Mouse (Mus musculus) heart, postnatal 0 days (tissue): ENCODE measurements around the gene Scgb2a2. TPM values are rescaled to one million over a fixed set of nuclear protein-coding genes. Genes with fewer than 3 reads are reported as not detected.
"Not testable (repeated sequence)": the region's sequence is repeated elsewhere in the genome, so short reads cannot be mapped to it uniquely, and the experiment has no call there.

ENCODE experiments used
- ATAC-seq: fragments of 200-750 bp; cut with Nextera tagmentation; 2 replicates; pipeline ENCODE4 v1.8.0; 2017; ENCODE audit warnings: low read depth, moderate number of reproducible peaks, moderate library complexity; ENCODE audit not compliant: insufficient read depth
- DNase-seq: peaks from one replicate; pipeline ENCODE4 v3.0.0-alpha.2; 2016; ENCODE audit warnings: low spot score
- H3K27ac ChIP-seq: fragments of 300-500 bp; sonication (generic); 2 replicates; pipeline ENCODE4 v1.5.1; 2014; ENCODE audit warnings: low read depth, mild to moderate bottlenecking
- H3K27me3 ChIP-seq: fragments of 300-500 bp; sonication (generic); 2 replicates; pipeline ENCODE4 v1.6.1; 2014; ENCODE audit warnings: low read length, mixed read lengths; ENCODE audit not compliant: control insufficient read depth, insufficient read depth
- H3K36me3 ChIP-seq: fragments of 300-500 bp; sonication (generic); replicated peaks from 2 replicates; pipeline ENCODE4 v1.6.1; 2014; ENCODE audit warnings: low read length, mixed read lengths; ENCODE audit not compliant: control insufficient read depth, insufficient read depth
- H3K4me1 ChIP-seq: fragments of 300-500 bp; sonication (generic); 2 replicates; pipeline ENCODE4 v1.6.1; 2014; ENCODE audit warnings: antibody characterized with exemption; ENCODE audit not compliant: control insufficient read depth, insufficient read depth
- H3K4me2 ChIP-seq: fragments of 300-500 bp; sonication (generic); 2 replicates; pipeline ENCODE4 v1.6.1; 2014; ENCODE audit warnings: low read depth, mild to moderate bottlenecking, low read length, moderate library complexity
- H3K4me3 ChIP-seq: fragments of 300-500 bp; sonication (generic); 2 replicates; pipeline ENCODE4 v1.5.1; 2014; ENCODE audit warnings: low read depth, low read length
- H3K9ac ChIP-seq: fragments of 300-500 bp; sonication (generic); replicated peaks from 2 replicates; pipeline ENCODE4 v1.6.1; 2014; ENCODE audit warnings: low read depth, low read length, mixed read lengths
- H3K9me3 ChIP-seq: fragments of 300-500 bp; sonication (generic); replicated peaks from 2 replicates; pipeline ENCODE4 v1.6.1; 2016; ENCODE audit warnings: low read length; ENCODE audit not compliant: control insufficient read depth
- CTCF ChIP-seq: IDR thresholded peaks from 2 replicates; pipeline ENCODE4 v1.5.1; 2016; ENCODE audit warnings: antibody characterized with exemption, control low read depth, low read depth
- EP300 ChIP-seq: IDR thresholded peaks from 2 replicates; pipeline ENCODE4 v1.6.1; 2016; ENCODE audit warnings: antibody characterized with exemption, low read depth
- WGBS: fragments of 180-500 bp; shearing (Covaris S2); extraction: QIAGEN DNeasy Blood & Tissue Kit; methylation state at CpG from one replicate; pipeline ENCODE4 v1.1.7; 2014; 5-methylcytosine and 5-hydroxymethylcytosine counted together
- polyA plus RNA-seq: library from polyadenylated mRNA; unstranded; fragments of >200 nt; fragmentation: Nextera tagmentation; extraction: Ambion mirVana; gene quantifications from 2 replicates; pipeline ENCODE4 v1.2.1, GENCODE M21; 2015
- total RNA-seq: library from RNA; depleted of rRNA; stranded (reverse); fragments of >200 nt; gene quantifications from 2 replicates; pipeline ENCODE4 v1.2.3, GENCODE M21; 2014; ENCODE audit warnings: low replicate concordance; rRNA removed

Gene Scgb2a2
- total RNA-seq (not detected in 2 replicates), polyA plus RNA-seq (not detected in 2 replicates)

DNA sequence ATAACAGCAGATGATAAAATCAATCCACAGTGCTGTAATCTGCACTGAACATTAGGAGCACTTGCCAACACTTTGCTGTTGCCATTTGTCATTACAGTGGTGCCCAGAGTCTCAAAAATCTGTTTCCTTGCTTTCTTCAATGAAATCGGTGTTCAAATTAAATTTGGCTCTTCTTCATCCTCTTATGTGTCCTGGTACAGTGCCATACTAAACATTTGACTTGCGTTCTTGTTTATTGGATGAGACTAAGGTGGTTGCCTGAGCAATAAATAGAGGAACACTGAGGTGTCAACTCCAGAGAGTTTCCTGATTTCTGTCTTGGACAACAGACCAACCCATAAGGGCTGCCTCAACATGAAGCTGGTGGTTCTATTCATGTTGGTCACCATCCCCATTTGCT is at the start of gene Scgb2a2:
Gene Scgb2a2 (plus strand): TSS at position 301 of the 400 bp plus-strand sequence.
- no peak for DNase-seq
- Histone ChIP-seq H3K4me1 (no peaks in the 10 kb centered on the region), H3K9ac (no peak within 1 kb of the TSS), H3K36me3 (no peaks in the 10 kb centered on the region), H3K27me3 (no peaks in the 10 kb centered on the region), H3K4me2 (no peak within 1 kb of the TSS), H3K4me3 (no peak within 1 kb of the TSS), H3K27ac (no peak within 1 kb of the TSS), H3K9me3 (no peaks in the 10 kb centered on the region)
- ATAC-seq = no peak
- TF ChIP-seq EP300 (no peak), CTCF (no peak)
- WGBS = 65% methylated on average over 2 of the region's 2 CpGs

DNA sequence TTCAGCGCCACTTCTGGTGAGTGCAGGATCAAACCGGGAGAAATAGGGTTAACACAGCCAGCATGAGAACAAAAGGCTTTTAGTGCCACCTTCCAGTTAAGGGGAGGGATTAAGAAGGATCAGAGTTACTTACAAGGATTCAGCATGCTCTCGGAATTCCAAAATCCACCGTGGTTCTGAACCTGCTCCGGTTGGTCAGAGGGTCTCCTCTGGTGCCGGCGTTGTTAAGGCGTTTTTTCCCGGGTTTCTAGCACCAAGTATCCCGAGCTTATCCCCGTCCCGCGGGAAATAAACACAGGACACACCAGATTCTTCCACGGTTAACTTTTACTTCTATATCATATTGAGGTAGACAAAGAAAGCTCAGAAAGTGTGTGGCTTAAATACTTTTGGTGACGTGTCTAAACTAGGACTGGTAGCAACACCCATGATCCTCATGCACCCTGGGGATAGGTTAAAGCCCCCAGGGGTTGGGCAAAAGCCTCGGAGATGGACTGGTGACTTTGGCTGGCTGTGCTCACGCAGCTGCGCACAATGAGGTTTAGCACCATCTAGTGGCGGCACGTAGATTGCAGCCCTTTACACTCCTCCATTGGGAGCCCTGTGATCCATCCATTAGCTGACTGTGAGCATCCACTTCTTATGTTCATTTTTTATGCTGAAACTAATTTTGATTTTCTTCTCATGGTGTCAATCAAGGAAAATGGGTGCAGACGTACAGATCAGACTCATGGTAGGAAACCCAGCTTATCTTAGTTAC is 10.6 kb upstream of the Scgb2a2 start:
- peak; percentile 87 for ATAC-seq

DNA sequence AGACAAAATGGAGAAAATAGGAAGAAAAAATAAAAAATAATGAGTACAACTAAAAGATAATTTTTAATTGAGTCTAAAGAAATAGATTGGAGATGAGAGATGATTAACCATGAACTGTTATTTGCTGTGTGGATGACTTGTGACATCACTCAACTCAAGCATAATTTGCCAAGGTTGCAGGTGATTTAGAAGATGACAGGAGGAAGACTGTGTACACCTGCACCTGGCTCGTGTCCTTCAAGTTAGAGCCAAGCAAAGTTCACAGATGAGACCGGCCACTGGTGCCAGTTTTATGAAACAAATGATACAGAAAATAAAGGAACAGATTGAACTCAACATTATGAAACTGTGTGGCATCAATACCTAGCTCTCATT is 10.0 kb upstream of the Scgb2a2 start:
- no peak overlapping the region for H3K27ac ChIP-seq
- no peak overlapping the region for H3K9ac ChIP-seq
- no peak overlapping the region for H3K4me2 ChIP-seq
- H3K27me3 ChIP-seq = no peaks in the 10 kb centered on the region
- no peaks in the 10 kb centered on the region for H3K36me3 ChIP-seq
- no peaks in the 10 kb centered on the region for H3K9me3 ChIP-seq
- no peak overlapping the region for H3K4me3 ChIP-seq
- TF ChIP-seq CTCF = no peak
- TF ChIP-seq EP300 = no peak
- H3K4me1 ChIP-seq = no peaks in the 10 kb centered on the region
- DNase-seq (no peak), ATAC-seq (no peak)
- 48% methylated on average over 2 of the region's 2 CpGs for WGBS

More for the DNA sequence above, 10.6 kb upstream of the Scgb2a2 start:
- peak; percentile 51 for TF ChIP-seq CTCF
- WGBS = 12% methylated on average over 18 of the region's 21 CpGs
- H3K9me3 ChIP-seq, DNase-seq, H3K27me3 ChIP-seq, H3K36me3 ChIP-seq, H3K4me1 ChIP-seq, H3K9ac ChIP-seq: not testable (repeated sequence)
- H3K4me3 ChIP-seq = peak overlapping the region; percentile 38
- H3K27ac ChIP-seq = peak overlapping the region; percentile 74
- peak overlapping the region; percentile 34; the same call in 1 of the 2 replicates for H3K4me2 ChIP-seq

DNA sequence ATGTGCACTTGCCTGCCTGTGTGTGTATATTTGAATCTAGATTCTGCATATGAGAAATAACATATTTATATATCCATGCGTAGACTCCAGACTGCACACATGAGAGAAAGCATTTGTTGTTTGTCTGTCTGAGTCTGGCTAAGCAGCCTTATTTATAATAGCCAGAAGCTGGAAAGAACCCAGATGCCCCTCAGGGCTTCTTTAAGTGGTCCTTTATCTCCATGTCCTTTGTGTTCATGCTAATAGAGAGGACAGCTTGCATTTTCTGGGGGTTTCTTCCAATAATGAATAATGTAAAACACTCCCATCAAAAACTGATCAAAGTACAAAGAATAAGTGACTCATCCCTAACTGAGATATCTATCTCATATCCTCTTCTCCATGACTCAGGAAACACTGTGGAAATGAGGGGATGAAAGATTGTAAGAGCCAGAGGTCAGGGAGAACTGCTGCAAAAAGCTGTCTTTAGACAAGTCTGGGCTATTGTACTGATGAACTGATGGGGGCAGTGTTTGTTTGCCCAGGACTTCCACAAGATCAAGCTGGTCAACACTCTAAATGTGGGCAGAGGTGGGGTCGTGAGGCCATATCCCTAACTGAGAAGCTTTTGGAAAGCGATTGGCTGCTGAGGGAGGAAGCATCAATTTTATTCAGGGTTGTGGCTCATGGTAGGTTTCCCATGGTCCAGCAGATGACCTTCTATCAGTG is 2.2 kb downstream of the Scgb2a2 start:
- ATAC-seq, H3K27me3 ChIP-seq, DNase-seq, H3K4me3 ChIP-seq, H3K9me3 ChIP-seq, H3K36me3 ChIP-seq, H3K9ac ChIP-seq, H3K4me1 ChIP-seq, H3K27ac ChIP-seq, H3K4me2 ChIP-seq: not testable (repeated sequence)
- 54% methylated on average over 3 of the region's 3 CpGs for WGBS

DNA sequence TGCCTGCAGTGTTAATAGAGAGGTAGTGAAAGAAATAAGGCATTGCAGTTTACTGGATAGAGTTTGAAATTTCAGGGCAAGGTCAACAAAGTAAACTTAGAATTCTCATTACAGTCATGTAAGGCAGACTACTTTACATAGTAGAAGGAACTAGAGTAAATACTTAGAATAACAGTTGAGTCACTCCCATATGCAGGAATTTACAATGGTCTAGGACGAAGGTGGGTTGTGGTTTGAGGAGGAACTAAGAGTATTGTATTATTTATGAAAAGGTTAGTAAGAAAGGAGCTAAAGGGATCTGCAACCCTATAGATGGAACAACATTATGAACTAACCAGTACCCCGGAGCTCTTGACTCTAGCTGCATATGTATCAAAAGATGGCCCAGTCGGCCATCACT is 13.5 kb downstream of the Scgb2a2 start:
- H3K4me2 ChIP-seq, H3K9me3 ChIP-seq, H3K36me3 ChIP-seq, H3K4me3 ChIP-seq, H3K4me1 ChIP-seq, H3K9ac ChIP-seq, H3K27me3 ChIP-seq, H3K27ac ChIP-seq, ATAC-seq, DNase-seq: not testable (repeated sequence)
- 92% methylated on average over 2 of the region's 3 CpGs for WGBS

DNA sequence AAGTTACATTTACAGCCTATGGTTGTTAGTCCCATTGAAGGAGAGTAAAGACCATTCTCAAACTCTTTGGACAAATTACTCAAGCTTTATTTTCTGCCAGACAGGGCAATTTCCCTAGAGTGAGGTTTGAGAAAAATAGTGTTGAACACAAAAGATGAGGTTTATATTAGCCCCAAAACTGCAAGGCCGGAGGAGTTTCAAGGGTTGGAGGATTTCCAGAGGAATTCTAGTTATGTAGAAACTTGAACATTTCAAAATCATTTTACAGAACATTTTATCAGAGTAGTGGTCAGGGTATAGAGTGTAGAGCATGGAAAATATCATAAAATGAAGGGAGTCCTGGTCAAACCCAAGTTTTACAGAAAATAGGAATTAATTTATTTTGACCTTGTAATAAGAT is 17.5 kb downstream of the Scgb2a2 start:
- H3K4me3 ChIP-seq = no peak overlapping the region
- no peak for TF ChIP-seq CTCF
- no peak for TF ChIP-seq EP300
- 71% methylated on average over 1 of the region's 1 CpGs for WGBS

More for the DNA sequence above, 17.5 kb downstream of the Scgb2a2 start:
- Histone ChIP-seq H3K36me3 (0 out of 2 replicates have a peak, but pooled peaks cover 3% of the 10 kb centered on the region), H3K27ac (no peak overlapping the region), H3K4me1 (no peaks in the 10 kb centered on the region), H3K9me3 (no peaks in the 10 kb centered on the region), H3K27me3 (no peaks in the 10 kb centered on the region), H3K4me2 (no peak overlapping the region), H3K9ac (no peak overlapping the region)
- no peak for DNase-seq
- no peak for ATAC-seq
